Mouse (Mus musculus): ENCODE results near the gene 1810030O07Rik. TPM values are rescaled to one million over a fixed set of nuclear protein-coding genes. Genes with fewer than 3 reads are reported as not detected.
"Not testable (repeated sequence)": the region's sequence is repeated elsewhere in the genome, so short reads cannot be mapped to it uniquely, and the experiment has no call there.

1810030O07Rik gene
- 10 to 100 TPM; 18.0 to 22.2 TPM for total RNA-seq (2021)
- long read RNA-seq, experiment 1, transcript 1810030O07Rik-201 (7 exons, 2,699 nt): major isoform, 25 of 28 reads
- long read RNA-seq, experiment 1, partial matches to known transcripts: 2 of 28 reads
- long read RNA-seq, experiment 1, other reads (novel, unspliced or antisense): 1 of 28 reads
- long read RNA-seq, experiment 2, transcript 1810030O07Rik-201 (7 exons, 2,699 nt): major isoform, 16 of 21 reads
- long read RNA-seq, experiment 2, partial matches to known transcripts: 0 of 21 reads
- long read RNA-seq, experiment 2, other reads (novel, unspliced or antisense): 5 of 21 reads

GRCm38 (mm10) chrX:12673054-12673775, at the start of gene 1810030O07Rik:
Gene 1810030O07Rik, minus strand, starts transcription at chrX:12673668.
- DNase-seq: peak; percentile 90

GRCm38 (mm10) chrX:12716036-12716435, 42.6 kb upstream of the 1810030O07Rik start:
- DNase-seq: no peak

DNA sequence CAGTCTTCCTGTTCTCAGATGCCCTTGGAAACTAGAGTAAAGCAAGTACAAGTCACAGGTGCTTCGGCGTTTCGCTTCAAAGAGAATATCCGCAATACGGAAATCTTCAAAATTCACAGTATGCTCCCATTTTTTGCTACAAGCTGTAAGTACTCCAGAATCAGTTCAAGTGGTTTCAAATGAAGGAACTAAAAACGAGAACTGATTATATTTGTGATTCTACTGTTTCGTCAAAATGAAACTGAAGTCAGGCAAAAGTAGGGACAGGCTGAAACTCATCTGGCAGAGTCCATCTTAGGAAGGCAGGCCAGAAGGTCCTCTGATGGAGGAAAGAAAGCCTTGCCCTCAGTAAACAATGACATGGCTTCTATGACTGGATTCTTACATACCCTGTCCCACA, 40.3 kb upstream of the 1810030O07Rik start:
- DNase-seq: no peak

DNA sequence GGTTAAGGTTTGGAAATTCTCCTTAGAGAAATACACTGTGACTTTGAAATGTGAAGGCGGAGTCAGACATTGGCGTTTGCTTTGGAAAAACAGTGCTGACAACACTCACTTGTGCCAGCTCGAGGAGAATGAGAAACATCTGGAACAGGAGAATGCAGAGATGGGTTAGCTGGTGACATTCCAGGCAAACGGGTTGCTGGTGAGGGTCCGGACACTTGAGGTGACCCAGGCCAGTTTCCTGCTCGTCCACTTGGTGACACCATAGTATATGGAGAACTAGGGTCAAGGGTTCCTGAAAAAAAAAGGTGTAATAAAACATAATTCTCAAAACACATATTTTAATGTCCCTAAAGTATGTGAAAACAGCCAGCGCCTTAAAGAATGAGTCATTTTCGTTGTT, 13.4 kb upstream of the 1810030O07Rik start:
- no peak for DNase-seq

DNA sequence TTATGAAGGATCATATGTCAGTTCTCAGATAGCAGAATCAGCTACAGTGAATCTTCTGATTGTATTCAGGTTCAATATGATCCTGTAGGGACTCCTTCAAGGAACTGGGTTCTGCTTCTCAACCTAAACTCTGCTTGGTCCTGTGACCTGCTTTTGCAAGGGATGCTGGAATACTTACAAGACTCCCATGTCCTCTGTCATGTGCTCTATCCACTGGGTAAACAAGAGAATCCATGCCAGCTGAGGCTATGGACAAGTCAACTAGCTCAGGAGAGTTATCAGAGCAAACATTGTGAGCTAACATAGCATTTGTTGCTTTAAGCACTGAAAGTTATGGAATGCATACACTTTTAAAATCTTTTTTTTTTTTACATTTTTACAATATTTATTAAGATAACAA, 12.6 kb upstream of the 1810030O07Rik start:
- peak; percentile 8 for DNase-seq

GRCm38 (mm10) chrX:12677396-12677795, 3.9 kb upstream of the 1810030O07Rik start:
- peak; percentile 80 for DNase-seq

- DNase-seq: peak; percentile 22
Observed at GRCm38 (mm10) chrX:12653879-12654278, 19.6 kb downstream of the 1810030O07Rik start.

GRCm38 (mm10) chrX:12651906-12652305, 21.6 kb downstream of the 1810030O07Rik start:
- no peak for DNase-seq

GRCm38 (mm10) chrX:12645531-12646304, 27.8 kb downstream of the 1810030O07Rik start:
- DNase-seq: peak; percentile 29

DNA sequence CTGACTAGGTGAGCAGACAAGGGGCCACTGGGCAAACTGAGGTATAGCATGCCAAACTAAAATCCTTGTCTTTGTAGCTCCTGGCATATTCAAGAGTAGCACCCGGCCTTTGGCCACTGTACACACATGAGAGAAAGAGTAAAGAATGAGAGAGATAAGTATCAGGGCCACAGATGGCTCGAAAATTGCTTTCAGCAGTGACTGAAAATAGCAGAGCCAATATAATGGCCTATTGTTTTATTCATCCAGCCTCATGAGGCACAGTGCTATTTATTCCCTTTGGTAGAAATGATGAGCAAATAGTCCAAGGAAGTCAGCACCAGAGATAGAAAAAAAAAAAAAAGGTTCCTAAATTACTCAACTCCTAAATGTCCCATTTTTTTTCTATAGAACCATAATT, 28.5 kb downstream of the 1810030O07Rik start:
- no peak for DNase-seq

GRCm38 (mm10) chrX:12625131-12625530, 48.3 kb downstream of the 1810030O07Rik start:
- DNase-seq: no peak

DNA sequence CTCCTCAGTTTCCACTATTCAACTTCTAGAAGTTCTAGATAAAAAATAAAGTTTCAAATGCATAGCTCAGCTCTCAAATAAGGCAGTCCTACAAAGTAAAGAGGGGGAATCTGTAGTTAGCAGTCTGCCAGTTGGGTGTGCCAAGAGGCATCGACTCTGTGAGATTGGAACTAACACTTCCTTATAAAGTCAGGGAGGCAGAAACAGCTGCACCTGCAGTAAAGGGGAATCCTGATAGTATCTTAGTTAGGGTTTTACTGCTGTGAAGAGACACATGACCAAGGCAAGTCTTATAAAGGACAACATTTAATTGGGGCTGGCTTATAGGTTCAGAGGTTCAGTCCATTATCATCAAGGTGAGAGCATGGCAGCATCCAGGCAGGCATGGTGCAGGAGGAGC, 61.1 kb downstream of the 1810030O07Rik start:
- not testable (repeated sequence) for DNase-seq

GRCm38 (mm10) chrX:12611211-12611610, 62.3 kb downstream of the 1810030O07Rik start:
- no peak for DNase-seq

- not testable (repeated sequence) for DNase-seq
Observed at GRCm38 (mm10) chrX:12610541-12610940, 62.9 kb downstream of the 1810030O07Rik start.

Other genes starting within 250 kb of the 1810030O07Rik start
- gene Atp6ap2, start 85.9 kb downstream of the 1810030O07Rik start, total RNA-seq (2021): 10 to 100 TPM; 44.0 to 45.2 TPM
- 10 to 100 TPM; 22.4 to 29.0 TPM for gene Med14, start 88.4 kb upstream of the 1810030O07Rik start, total RNA-seq (2021)

All from adrenal gland, postnatal 10 days (tissue).